Mouse (Mus musculus): Measurements from ENCODE around the gene Nle1. TPM values are rescaled to one million over a fixed set of nuclear protein-coding genes. Genes with fewer than 3 reads are reported as not detected.
"Not testable (repeated sequence)": the region's sequence is repeated elsewhere in the genome, so short reads cannot be mapped to it uniquely, and the experiment has no call there.

The Nle1 gene
- polyA plus RNA-seq, 1 experiment from 2014 or later = 33.9 TPM

DNA sequence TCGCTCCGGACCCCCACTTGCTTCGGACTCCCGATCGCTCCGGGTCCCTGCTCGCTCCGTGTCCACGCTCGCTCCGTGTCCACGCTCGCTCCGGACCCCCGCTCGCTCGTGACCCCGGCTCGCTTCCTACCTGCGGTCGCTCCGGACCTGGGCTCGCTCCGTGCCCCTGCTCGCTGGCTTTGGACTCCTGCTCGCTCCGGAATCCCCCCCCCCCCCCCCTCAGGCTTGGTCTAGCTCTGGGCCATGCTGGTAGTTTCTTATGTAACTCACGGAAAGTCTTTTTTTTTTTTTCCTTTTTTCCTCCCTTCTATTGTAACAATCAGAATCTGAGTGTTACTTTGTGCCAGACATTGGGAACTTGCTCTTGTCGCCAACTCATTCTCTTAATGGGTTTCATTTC lies 25.0 kb upstream of the Nle1 start:
- Histone ChIP-seq H3K9ac (replicated peaks) (peak overlapping the region; percentile 49; the same call in 1 of the 2 replicates), H3K27me3 (peaks cover 83% of the 10 kb centered on the region), H3K4me2 (replicated peaks) (peak overlapping the region; percentile 96), H3K27ac (replicated peaks) (no peak overlapping the region), H3K4me1 (peaks cover 7% of the 10 kb centered on the region; the same call in 1 of the 2 replicates), H3K4me3 (peak overlapping the region; percentile 53), H3K9me3 (no peaks in the 10 kb centered on the region), H3K36me3 (no peaks in the 10 kb centered on the region)
- no peak for ATAC-seq (ENCODE audit: low FRiP score, low read depth)
- 3% methylated on average over 29 of the region's 29 CpGs for WGBS

DNA sequence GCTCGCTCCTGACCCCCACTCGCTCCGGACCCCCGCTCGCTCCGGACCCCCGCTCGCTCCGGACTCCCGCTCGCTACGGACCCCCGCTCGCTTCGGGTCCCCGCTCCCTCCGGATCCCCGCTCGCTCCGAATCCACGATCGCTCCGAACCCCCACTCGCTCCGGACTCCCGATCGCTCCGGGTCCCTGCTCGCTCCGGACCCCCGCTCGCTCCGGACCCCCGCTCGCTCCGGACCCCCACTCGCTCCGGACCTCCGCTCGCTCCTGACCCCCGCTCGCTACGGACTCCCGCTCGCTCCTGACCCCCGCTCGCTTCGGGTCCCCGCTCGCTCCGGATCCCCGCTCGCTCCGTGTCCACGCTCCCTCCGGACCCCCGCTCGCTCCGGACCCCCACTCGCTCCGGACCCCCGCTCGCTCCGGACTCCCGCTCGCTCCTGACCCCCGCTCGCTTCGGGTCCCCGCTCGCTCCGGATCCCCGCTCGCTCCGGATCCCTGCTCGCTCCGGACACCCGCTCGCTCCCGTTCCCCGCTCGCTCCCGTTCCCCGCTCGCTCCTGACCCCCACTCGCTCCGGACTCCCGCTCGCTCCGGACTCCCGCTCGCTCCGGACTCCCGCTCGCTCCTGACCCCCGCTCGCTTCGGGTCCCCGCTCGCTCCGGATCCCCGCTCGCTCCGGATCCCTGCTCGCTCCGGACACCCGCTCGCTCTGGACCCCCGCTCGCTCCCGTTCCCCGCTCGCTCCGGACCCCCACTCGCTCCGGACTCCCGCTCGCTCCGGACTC lies 23.6 kb upstream of the Nle1 start:
- H3K9ac ChIP-seq (replicated peaks) = peak overlapping the region; percentile 49
- ATAC-seq (ENCODE audit: low FRiP score, low read depth); H3K36me3 ChIP-seq; H3K4me1 ChIP-seq; H3K27ac ChIP-seq (replicated peaks); H3K9me3 ChIP-seq: not testable (repeated sequence)
- H3K4me2 ChIP-seq (replicated peaks) = peak overlapping the region; percentile 96
- WGBS = 2% methylated on average over 112 of the region's 119 CpGs
- H3K27me3 ChIP-seq = peaks cover 84% of the 10 kb centered on the region
- H3K4me3 ChIP-seq = peak overlapping the region; percentile 53

DNA sequence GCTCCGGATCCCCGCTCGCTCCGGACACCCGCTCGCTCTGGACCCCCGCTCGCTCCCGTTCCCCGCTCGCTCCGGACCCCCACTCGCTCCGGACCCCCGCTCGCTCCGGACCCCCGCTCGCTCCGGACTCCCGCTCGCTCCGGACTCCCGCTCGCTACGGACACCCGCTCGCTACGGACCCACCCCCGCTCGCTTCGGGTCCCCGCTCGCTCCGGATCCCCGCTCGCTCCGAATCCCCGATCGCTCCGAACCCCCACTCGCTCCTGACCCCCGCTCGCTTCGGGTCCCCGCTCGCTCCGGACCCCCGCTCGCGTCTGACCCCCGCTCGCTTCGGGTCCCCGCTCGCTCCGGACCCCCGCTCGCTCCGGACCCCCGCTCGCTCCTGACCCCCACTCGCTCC lies 22.9 kb upstream of the Nle1 start:
- Histone ChIP-seq H3K4me2 (replicated peaks) (peak overlapping the region; percentile 96), H3K9ac (replicated peaks) (peak overlapping the region; percentile 49), H3K27me3 (peaks cover 84% of the 10 kb centered on the region), H3K4me3 (peak overlapping the region; percentile 53)
- H3K9me3 ChIP-seq; H3K36me3 ChIP-seq; H3K27ac ChIP-seq (replicated peaks); H3K4me1 ChIP-seq; ATAC-seq (ENCODE audit: low FRiP score, low read depth): not testable (repeated sequence)
- WGBS = under 1% methylated on average over 52 of the region's 63 CpGs

DNA sequence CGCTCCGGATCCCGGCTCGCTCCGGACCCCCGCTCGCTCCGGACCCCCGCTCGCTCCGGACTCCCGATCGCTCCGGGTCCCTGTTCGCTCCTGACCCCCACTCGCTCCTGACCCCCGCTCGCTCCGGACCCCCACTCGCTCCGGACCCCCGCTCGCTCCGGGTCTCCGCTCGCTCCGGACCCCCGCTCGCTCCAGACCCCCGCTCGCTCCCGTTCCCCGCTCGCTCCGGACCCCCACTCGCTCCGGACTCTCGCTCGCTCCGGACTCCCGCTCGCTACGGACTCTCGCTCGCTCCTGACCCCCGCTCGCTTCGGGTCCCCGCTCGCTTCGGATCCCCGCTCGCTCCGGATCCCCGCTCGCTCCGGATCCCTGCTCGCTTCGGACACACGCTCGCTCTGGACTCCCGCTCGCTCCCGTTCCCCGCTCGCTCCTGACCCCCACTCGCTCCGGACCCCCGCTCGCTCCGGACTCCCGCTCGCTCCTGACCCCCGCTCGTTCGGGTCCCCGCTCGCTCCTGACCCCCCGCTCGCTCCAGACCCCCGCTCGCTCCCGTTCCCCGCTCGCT lies 22.3 kb upstream of the Nle1 start:
- not testable (repeated sequence) for H3K9me3 ChIP-seq

DNA sequence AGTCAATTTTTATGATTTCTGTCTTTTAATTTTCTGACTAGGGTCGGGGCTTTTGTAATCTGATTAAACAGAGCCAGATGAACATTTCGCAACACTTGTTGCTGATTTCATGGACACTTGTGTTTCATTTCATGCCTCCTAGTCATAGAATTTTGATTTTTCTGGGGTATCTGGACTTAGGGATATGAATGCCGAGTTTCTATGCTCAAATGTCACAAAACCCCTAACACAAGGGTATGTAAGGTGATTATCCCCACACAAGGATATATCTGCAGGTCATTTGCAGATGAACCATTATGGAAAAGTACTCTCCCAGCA lies 21.4 kb upstream of the Nle1 start:
- H3K4me3 ChIP-seq = no peak overlapping the region
- H3K9me3 ChIP-seq = no peaks in the 10 kb centered on the region
- no peaks in the 10 kb centered on the region for H3K36me3 ChIP-seq
- H3K27me3 ChIP-seq = peaks cover 78% of the 10 kb centered on the region
- no peak overlapping the region for H3K27ac ChIP-seq (replicated peaks)
- no peak overlapping the region for H3K9ac ChIP-seq (replicated peaks)
- peaks cover 7% of the 10 kb centered on the region; the same call in 1 of the 2 replicates for H3K4me1 ChIP-seq
- WGBS = 55% methylated on average over 3 of the region's 3 CpGs
- peak overlapping the region; percentile 96; the same call in 1 of the 2 replicates for H3K4me2 ChIP-seq (replicated peaks)
- ATAC-seq (ENCODE audit: low FRiP score, low read depth) = no peak

More for the DNA sequence above, 22.3 kb upstream of the Nle1 start:
- H3K27me3 ChIP-seq = peaks cover 78% of the 10 kb centered on the region
- not testable (repeated sequence) for H3K36me3 ChIP-seq; H3K4me1 ChIP-seq; H3K27ac ChIP-seq (replicated peaks); ATAC-seq (ENCODE audit: low FRiP score, low read depth); H3K9ac ChIP-seq (replicated peaks)
- WGBS = 1% methylated on average over 80 of the region's 85 CpGs
- H3K4me3 ChIP-seq = peak overlapping the region; percentile 53
- H3K4me2 ChIP-seq (replicated peaks) = peak overlapping the region; percentile 96

DNA sequence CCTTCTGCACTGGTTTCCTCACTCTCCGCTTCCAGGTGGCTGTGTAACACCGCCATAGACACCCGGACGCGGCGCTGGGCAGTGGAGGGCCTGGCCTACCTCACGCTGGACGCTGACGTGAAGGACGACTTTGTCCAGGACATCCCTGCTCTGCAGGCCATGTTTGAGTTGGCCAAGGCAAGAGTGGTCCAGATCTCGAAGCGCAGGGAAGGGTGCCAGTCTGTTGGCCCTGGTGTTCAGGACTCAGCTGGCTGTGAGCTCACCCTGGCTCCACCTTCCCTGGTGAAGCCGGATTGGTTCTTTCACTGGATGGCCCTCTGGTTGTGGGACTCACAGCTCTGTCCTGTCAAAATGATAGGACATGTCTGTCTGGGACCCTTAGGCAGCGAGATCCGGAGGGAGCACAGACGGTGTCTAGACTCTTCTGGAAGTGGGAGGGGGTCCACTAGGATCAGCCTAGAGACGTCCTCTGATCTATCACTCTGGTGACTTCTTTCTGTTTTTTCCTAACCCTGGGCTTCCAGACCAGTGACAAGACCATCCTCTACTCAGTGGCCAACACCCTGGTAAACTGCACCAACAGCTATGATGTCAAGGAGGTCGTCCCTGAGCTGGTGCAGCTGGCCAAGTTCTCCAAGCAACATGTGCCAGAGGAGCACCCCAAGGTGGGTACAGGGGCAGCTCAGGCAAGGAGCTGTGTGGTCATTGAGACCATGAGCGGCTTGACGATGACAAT lies 20.9 kb upstream of the Nle1 start:
- Histone ChIP-seq H3K36me3 (no peaks in the 10 kb centered on the region), H3K4me2 (replicated peaks) (no peak overlapping the region), H3K9me3 (no peaks in the 10 kb centered on the region), H3K4me1 (peaks cover 7% of the 10 kb centered on the region; the same call in 1 of the 2 replicates), H3K27me3 (peaks cover 72% of the 10 kb centered on the region), H3K9ac (replicated peaks) (no peak overlapping the region), H3K27ac (replicated peaks) (no peak overlapping the region), H3K4me3 (no peak overlapping the region)
- no peak for ATAC-seq (ENCODE audit: low FRiP score, low read depth)
- 30% methylated on average over 20 of the region's 20 CpGs for WGBS

DNA sequence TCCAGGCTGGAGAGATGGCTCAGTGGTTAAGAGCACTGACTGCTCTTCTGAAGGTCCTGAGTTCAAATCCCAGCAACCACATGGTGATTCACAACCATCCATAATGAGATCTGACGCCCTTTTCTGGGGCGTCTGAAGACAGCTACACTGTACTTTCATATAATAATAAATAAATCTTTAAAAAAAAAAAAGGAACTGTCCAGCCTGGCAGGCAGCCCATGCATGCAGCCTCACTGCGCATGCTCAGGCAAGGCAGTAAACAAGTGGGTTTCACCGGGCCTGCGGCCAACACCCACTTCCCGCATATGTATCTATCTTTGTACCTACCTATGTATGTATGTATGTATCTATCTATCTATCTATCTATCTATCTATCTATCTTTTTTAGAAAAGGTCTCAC lies 15.7 kb upstream of the Nle1 start:
- peaks cover 54% of the 10 kb centered on the region for H3K27me3 ChIP-seq
- 95% methylated on average over 6 of the region's 6 CpGs for WGBS

DNA sequence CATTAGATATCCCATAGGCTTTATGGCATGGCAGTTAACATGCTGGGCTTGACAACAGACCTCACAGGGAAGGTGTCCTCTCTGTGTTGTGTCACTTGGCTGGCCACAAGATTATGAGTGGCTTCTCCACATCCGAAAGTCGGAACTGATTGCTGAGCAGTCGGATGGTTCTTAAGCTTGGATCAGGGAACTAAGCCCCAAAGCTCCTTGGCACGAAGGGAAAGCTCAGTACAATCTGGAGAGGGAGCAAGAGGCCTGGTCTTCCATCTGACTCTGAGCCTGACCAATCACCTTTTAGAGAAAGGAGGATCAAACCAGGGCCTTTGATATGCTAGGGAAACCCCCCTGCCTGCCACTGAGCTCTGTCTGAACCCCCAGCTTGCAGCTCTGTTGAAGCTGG lies 13.5 kb upstream of the Nle1 start:
- 69% methylated on average over 4 of the region's 4 CpGs for WGBS
- Histone ChIP-seq H3K27me3 (peaks cover 34% of the 10 kb centered on the region), H3K4me3 (no peak overlapping the region), H3K9me3 (no peaks in the 10 kb centered on the region), H3K36me3 (no peaks in the 10 kb centered on the region), H3K27ac (replicated peaks) (no peak overlapping the region), H3K9ac (replicated peaks) (no peak overlapping the region), H3K4me1 (no peaks in the 10 kb centered on the region), H3K4me2 (replicated peaks) (no peak overlapping the region)
- ATAC-seq (ENCODE audit: low FRiP score, low read depth) = no peak

More for the DNA sequence above, 15.7 kb upstream of the Nle1 start:
- H3K9me3 ChIP-seq; H3K9ac ChIP-seq (replicated peaks); H3K4me2 ChIP-seq (replicated peaks); H3K4me3 ChIP-seq; H3K36me3 ChIP-seq; H3K4me1 ChIP-seq; H3K27ac ChIP-seq (replicated peaks); ATAC-seq (ENCODE audit: low FRiP score, low read depth): not testable (repeated sequence)

DNA sequence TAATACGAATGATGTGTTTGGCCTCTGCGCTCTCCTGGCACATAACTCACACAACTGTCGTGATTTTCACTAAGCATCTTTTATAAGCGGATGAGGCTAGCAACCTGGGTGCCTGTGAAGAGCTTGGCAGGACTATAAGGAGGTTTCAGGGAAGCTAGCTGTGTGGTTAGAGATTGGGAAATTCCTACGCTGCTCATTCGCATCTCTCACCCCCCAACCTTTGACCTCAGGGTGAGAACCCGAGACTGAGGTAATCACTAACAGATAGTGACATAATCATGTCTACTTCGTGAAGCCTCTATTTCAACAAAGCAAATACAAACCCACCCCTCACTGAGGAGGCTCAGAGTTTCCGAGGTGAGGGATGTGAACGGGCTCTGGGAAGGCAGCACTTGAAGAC lies 12.6 kb upstream of the Nle1 start:
- no peaks in the 10 kb centered on the region for H3K9me3 ChIP-seq
- H3K4me2 ChIP-seq (replicated peaks) = no peak overlapping the region
- ATAC-seq (ENCODE audit: low FRiP score, low read depth) = no peak
- WGBS = 57% methylated on average over 10 of the region's 10 CpGs
- H3K27ac ChIP-seq (replicated peaks) = no peak overlapping the region
- H3K27me3 ChIP-seq = peaks cover 29% of the 10 kb centered on the region
- no peak overlapping the region for H3K9ac ChIP-seq (replicated peaks)
- no peaks in the 10 kb centered on the region for H3K4me1 ChIP-seq
- H3K36me3 ChIP-seq = no peaks in the 10 kb centered on the region
- H3K4me3 ChIP-seq = no peak overlapping the region

DNA sequence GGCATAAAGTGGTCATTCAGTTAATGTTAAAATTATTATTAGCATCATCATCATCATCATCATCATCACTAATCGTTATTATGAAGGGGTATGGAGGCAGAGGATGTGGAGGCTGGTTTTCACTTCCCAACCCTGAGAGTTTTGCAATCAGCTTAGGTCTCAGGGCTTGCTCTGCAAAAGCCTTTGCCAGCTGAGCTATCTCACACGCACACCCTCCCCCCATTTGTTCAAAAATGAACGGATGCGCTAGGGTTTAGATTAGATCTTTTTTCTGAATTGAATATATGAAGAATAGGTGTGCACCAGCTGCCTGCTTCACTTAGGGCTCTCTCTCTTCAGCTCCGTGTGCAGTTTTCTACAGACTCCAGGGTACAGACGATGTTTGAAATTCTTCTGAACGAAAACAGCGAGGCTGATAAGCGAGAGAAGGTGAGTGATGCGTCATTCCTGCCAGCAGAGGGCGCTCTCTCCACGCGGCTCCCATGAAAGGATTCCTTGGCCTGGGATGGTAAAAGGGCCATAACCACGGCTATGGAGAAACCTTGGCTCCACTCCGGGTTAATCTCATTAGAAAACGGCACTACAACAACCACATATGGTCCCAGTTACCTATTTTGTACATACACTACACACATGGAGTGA lies 6.6 kb upstream of the Nle1 start:
- no peaks in the 10 kb centered on the region for H3K36me3 ChIP-seq
- no peaks in the 10 kb centered on the region for H3K4me1 ChIP-seq
- ATAC-seq (ENCODE audit: low FRiP score, low read depth) = no peak
- peak overlapping the region; percentile 7; the same call in 1 of the 2 replicates for H3K4me3 ChIP-seq
- H3K27me3 ChIP-seq = peaks cover 41% of the 10 kb centered on the region
- WGBS = 8% methylated on average over 16 of the region's 16 CpGs
- H3K27ac ChIP-seq (replicated peaks) = no peak overlapping the region
- H3K4me2 ChIP-seq (replicated peaks) = peak overlapping the region; percentile 42
- H3K9me3 ChIP-seq = no peaks in the 10 kb centered on the region
- no peak overlapping the region for H3K9ac ChIP-seq (replicated peaks)

DNA sequence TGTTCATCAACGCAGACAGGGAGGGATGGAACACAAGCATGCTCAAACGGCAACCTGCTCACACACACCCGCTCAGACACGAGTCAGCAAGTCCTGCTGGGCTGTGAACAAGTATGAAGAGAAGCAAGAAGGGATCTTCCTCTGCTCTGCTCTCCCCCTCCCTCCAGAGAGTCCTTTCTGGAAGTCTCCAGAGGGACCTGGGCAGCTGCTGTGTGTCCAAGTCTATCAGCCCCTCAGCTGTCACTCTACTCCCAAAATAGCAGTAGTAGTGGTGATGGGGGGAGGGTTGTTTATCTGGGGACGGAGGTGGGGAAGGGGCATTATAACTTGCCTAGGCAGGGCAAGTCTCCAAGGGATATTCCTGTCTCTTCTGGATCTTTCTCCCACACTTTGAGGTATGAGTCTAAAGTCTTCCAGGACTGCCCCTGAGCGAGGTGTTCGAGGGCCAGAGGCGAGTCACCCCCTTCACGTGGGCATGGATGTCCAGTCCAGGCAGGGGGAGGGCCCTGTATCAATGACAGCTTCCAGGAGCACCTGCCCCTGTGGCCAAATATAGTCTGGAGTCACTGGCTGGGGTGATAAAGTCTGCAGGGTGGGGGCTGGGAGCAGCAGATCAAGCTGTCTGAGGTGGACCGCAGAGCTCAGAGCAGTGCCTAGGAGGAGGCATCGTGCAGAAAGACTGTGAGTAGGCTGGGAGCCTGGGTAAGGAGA lies 2.6 kb upstream of the Nle1 start:
- 78% methylated on average over 11 of the region's 11 CpGs for WGBS
- peaks cover 5% of the 10 kb centered on the region; the same call in 1 of the 2 replicates for H3K36me3 ChIP-seq
- H3K4me1 ChIP-seq = peaks cover 11% of the 10 kb centered on the region
- H3K9ac ChIP-seq (replicated peaks) = no peak overlapping the region
- no peak overlapping the region for H3K4me3 ChIP-seq
- peaks cover 39% of the 10 kb centered on the region for H3K27me3 ChIP-seq
- no peak overlapping the region for H3K4me2 ChIP-seq (replicated peaks)
- no peaks in the 10 kb centered on the region for H3K9me3 ChIP-seq
- no peak overlapping the region for H3K27ac ChIP-seq (replicated peaks)
- no peak for ATAC-seq (ENCODE audit: low FRiP score, low read depth)
